Mouse (Mus musculus) myocyte (in vitro differentiated cells): ENCODE measurements at regions not wholly inside any gene's neighbourhood (a gene's known extent, or its start where the extent isn't known, plus 50 kb on each side); places are given as distances from the start of the nearest gene placed in this dataset.

Experiments
- CEBPB ChIP-seq: IDR thresholded peaks from 2 replicates; pipeline ENCODE4 v1.6.1; 2011; ENCODE audit warnings: mild to moderate bottlenecking, moderate library complexity; ENCODE audit not compliant: poor library complexity, insufficient read depth, severe bottlenecking
- E2F4 ChIP-seq: IDR thresholded peaks from one replicate; pipeline ENCODE4 v1.6.1; 2011; ENCODE audit warnings: mild to moderate bottlenecking, control low read depth, moderate library complexity; ENCODE audit not compliant: insufficient read depth
- MAX ChIP-seq: IDR thresholded peaks from one replicate; pipeline ENCODE4 v1.6.1; 2011; ENCODE audit warnings: low read depth, mild to moderate bottlenecking, control low read depth
- MYOD1 ChIP-seq, 3 experiments: IDR thresholded peaks; one replicate each; pipeline ENCODE4 v1.6.1; 2011; ENCODE audit warnings: control low read depth in 2 of 3, low read depth in 2 of 3, mild to moderate bottlenecking in 2 of 3, moderate library complexity in 1 of 3; ENCODE audit not compliant: insufficient read length in 2 of 3, control insufficient read depth in 1 of 3
- MYOG ChIP-seq, 3 experiments: IDR thresholded peaks; one replicate each; pipeline ENCODE4 v1.6.1; 2011; ENCODE audit warnings: control low read depth in 2 of 3, low read depth in 2 of 3, mild to moderate bottlenecking in 2 of 3; ENCODE audit not compliant: insufficient read length in 2 of 3, control insufficient read depth in 1 of 3, insufficient read depth in 1 of 3
- POLR2A ChIP-seq: IDR thresholded peaks from one replicate; pipeline ENCODE4 v1.6.1; 2011; ENCODE audit warnings: low read depth, mild to moderate bottlenecking, control low read depth, moderate library complexity; ENCODE audit not compliant: insufficient read length
- POLR2AphosphoS2 ChIP-seq: IDR thresholded peaks from one replicate; pipeline ENCODE4 v1.6.1; 2011; ENCODE audit warnings: low read depth, control low read depth; ENCODE audit not compliant: insufficient read length
- REST ChIP-seq: IDR thresholded peaks from one replicate; pipeline ENCODE4 v1.6.1; 2011; ENCODE audit warnings: mild to moderate bottlenecking, control low read depth, moderate library complexity; ENCODE audit not compliant: insufficient read depth, insufficient read length
- SRF ChIP-seq: IDR thresholded peaks from one replicate; pipeline ENCODE4 v1.6.1; 2011; ENCODE audit warnings: low read depth; ENCODE audit not compliant: control insufficient read depth, insufficient read length
- TCF12 ChIP-seq: IDR thresholded peaks from one replicate; pipeline ENCODE4 v1.6.1; 2011; ENCODE audit warnings: mild to moderate bottlenecking, control low read depth; ENCODE audit not compliant: poor library complexity, insufficient read depth, severe bottlenecking
- TCF3 ChIP-seq: IDR thresholded peaks from one replicate; pipeline ENCODE4 v1.6.1; 2011; ENCODE audit warnings: low read depth, control low read depth; ENCODE audit not compliant: insufficient read length
- USF1 ChIP-seq: IDR thresholded peaks from one replicate; pipeline ENCODE4 v1.6.1; 2011; ENCODE audit warnings: low read depth, mild to moderate bottlenecking, control low read depth, moderate library complexity

DNA sequence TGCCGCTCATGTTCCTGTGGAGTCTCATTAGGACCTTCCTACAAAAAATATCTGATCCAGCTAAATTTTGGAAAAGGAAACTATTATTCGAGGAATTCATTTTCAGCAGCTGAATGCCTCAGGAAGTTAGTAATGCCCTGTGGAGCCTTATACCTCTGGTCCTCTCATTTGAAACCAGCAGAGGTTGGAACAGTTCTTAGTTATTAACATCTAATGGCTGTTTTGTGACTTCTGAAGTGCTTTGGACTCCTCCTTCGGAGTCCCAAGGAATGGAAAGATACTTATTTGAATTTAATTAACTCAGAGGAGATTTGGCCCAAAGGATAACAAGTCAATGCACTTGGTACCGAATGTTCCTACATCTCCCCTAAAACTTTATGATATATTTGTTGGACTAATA lies 372.2 kb upstream of the Adam34 start:
- TF ChIP-seq USF1 (no peak), POLR2A (no peak), MYOG (IDR thresholded peaks at IDR 0.05; ENCODE audit: control insufficient read depth in 1 of 3, insufficient read depth in 1 of 3, insufficient read length in 2 of 3, low read depth in 2 of 3) (no peak), MYOD1 (IDR thresholded peaks at IDR 0.05; ENCODE audit: control insufficient read depth in 1 of 3, insufficient read length in 2 of 3, low read depth in 2 of 3) (no peak), POLR2AphosphoS2 (no peak), TCF12 (no peak), MAX (no peak), REST (no peak), CEBPB (no peak), E2F4 (no peak), TCF3 (no peak), SRF (no peak)
